Mouse (Mus musculus) cortical plate, adult 2 months (tissue): ENCODE results near the gene 4930432K21Rik. TPM values are rescaled to one million over a fixed set of nuclear protein-coding genes. Genes with fewer than 3 reads are reported as not detected.

Experiments
- H3K27ac ChIP-seq: fragments of 200-500 bp; 2 replicates; pipeline ENCODE4 v1.5.1; 2012; ENCODE audit warnings: low read length, control low read depth, inconsistent platforms; ENCODE audit not compliant: insufficient read depth
- H3K4me1 ChIP-seq: fragments of 200-500 bp; 2 replicates; pipeline ENCODE4 v1.6.1; 2011; ENCODE audit warnings: low read length; ENCODE audit not compliant: control insufficient read depth, insufficient read depth
- H3K4me3 ChIP-seq: fragments of 200-500 bp; 2 replicates; pipeline ENCODE4 v1.5.1; 2011; ENCODE audit warnings: mild to moderate bottlenecking, low read length, control low read depth; ENCODE audit not compliant: insufficient read depth
- CTCF ChIP-seq: fragments of 200-500 bp; IDR thresholded peaks from 2 replicates; pipeline ENCODE4 v1.5.1; 2011; ENCODE audit warnings: mild to moderate bottlenecking, control low read depth, low read length; ENCODE audit not compliant: insufficient read depth; ENCODE audit errors: extremely low read depth
- POLR2A ChIP-seq: fragments of 200-500 bp; IDR thresholded peaks from 2 replicates; pipeline ENCODE4 v1.6.1; 2011; ENCODE audit warnings: mild to moderate bottlenecking, low read length, control low read depth; ENCODE audit not compliant: insufficient read depth; ENCODE audit errors: extremely low read depth
- polyA plus RNA-seq: library from polyadenylated mRNA; depleted of rRNA; stranded (reverse); fragments of >200 nt; gene quantifications from 2 replicates; pipeline ENCODE4 v1.2.3, GENCODE M21; 2012

4930432K21Rik gene
- polyA plus RNA-seq, 1 experiment = 3.0 TPM

GRCm38 (mm10) chr8:84198871-84199270 lies 51.0 kb downstream of the 4930432K21Rik start:
- Histone ChIP-seq H3K4me1 (peaks cover 7% of the 10 kb centered on the region), H3K27ac (peak overlapping the region; percentile 80), H3K4me3 (no peak overlapping the region)
- no peak for TF ChIP-seq POLR2A
- no peak for TF ChIP-seq CTCF

- Histone ChIP-seq H3K27ac (no peak overlapping the region), H3K4me3 (no peak overlapping the region), H3K4me1 (peaks cover 7% of the 10 kb centered on the region)
- no peak for TF ChIP-seq CTCF
- TF ChIP-seq POLR2A = no peak
Observed at GRCm38 (mm10) chr8:84199348-84200125, 51.7 kb downstream of the 4930432K21Rik start.

- H3K27ac ChIP-seq = 0 out of 2 replicates have a peak overlapping the region, but pooled peaks have one; percentile 71
Observed at GRCm38 (mm10) chr8:84200126-84200555, 52.3 kb downstream of the 4930432K21Rik start.

GRCm38 (mm10) chr8:84200652-84201544 lies 53.1 kb downstream of the 4930432K21Rik start:
- H3K4me3 ChIP-seq = peak overlapping the region; percentile 77
- peaks cover 7% of the 10 kb centered on the region for H3K4me1 ChIP-seq
- H3K27ac ChIP-seq = peak overlapping the region; percentile 99
- no peak for TF ChIP-seq CTCF
- no peak for TF ChIP-seq POLR2A

More at GRCm38 (mm10) chr8:84200126-84200555, 52.3 kb downstream of the 4930432K21Rik start:
- H3K4me1 ChIP-seq = peaks cover 7% of the 10 kb centered on the region
- peak overlapping the region; percentile 77; the same call in 1 of the 2 replicates for H3K4me3 ChIP-seq
- no peak for TF ChIP-seq CTCF
- no peak for TF ChIP-seq POLR2A

GRCm38 (mm10) chr8:84201545-84202245 lies 53.9 kb downstream of the 4930432K21Rik start:
- peak overlapping the region; percentile 99 for H3K27ac ChIP-seq
- peak overlapping the region; percentile 77 for H3K4me3 ChIP-seq
- peaks cover 7% of the 10 kb centered on the region for H3K4me1 ChIP-seq
- 0 out of 2 replicates have a peak, but pooled peaks have one; percentile 22 for TF ChIP-seq POLR2A
- no peak for TF ChIP-seq CTCF

GRCm38 (mm10) chr8:84202466-84202865 lies 54.6 kb downstream of the 4930432K21Rik start:
- Histone ChIP-seq H3K4me1 (peaks cover 7% of the 10 kb centered on the region), H3K27ac (peak overlapping the region; percentile 91), H3K4me3 (peak overlapping the region; percentile 77)
- TF ChIP-seq CTCF (no peak), POLR2A (no peak)

GRCm38 (mm10) chr8:84202938-84203917 lies 55.4 kb downstream of the 4930432K21Rik start:
- Histone ChIP-seq H3K4me3 (peak overlapping the region; percentile 77), H3K27ac (peak overlapping the region; percentile 91), H3K4me1 (peaks cover 4% of the 10 kb centered on the region)
- TF ChIP-seq POLR2A (peak; percentile 27; the same call in 1 of the 2 replicates), CTCF (no peak)

GRCm38 (mm10) chr8:84203975-84204772 lies 56.3 kb downstream of the 4930432K21Rik start:
- Histone ChIP-seq H3K4me1 (no peaks in the 10 kb centered on the region; the same call in none of the 2 replicates), H3K27ac (peak overlapping the region; percentile 91), H3K4me3 (peak overlapping the region; percentile 77)
- TF ChIP-seq CTCF = 0 out of 2 replicates have a peak, but pooled peaks have one; percentile 11
- no peak for TF ChIP-seq POLR2A
